Mouse (Mus musculus) erythroblast, embryonic 14.5 days (primary cell): ENCODE data around the gene Kcnt2.

ENCODE experiments used
- GATA1 ChIP-seq: IDR thresholded peaks from 2 replicates; pipeline ENCODE4 v1.6.1; 2012; ENCODE audit warnings: low read length, inconsistent platforms, mixed read lengths
- TAL1 ChIP-seq: IDR thresholded peaks from 3 replicates; pipeline ENCODE4 v1.6.1; 2012; ENCODE audit warnings: low read length, inconsistent platforms, mixed read lengths

DNA sequence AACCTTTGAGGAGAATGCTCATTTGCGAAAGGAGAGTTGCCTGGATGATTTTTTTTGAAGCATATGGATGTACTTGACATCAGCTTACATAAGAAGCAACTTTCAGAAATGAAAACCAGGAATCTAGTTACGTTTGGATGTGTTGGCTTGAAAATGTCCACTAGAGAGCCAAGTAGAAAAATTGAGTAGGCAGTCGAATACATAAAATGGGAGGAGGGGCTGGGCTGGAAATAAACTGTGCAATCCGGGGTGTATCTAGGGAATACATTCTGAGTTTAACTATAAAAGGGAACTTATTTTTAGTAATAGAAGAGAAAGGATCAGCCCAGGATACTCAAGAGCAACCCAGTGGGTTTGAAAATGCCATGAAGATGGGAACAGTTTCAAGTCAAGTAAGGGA lies 93.4 kb downstream of the Kcnt2 start:
- TF ChIP-seq GATA1 (no peak), TAL1 (no peak)
